Mouse (Mus musculus): ENCODE results near the gene Ihh.

Ihh gene

GRCm38 (mm10) chr1:74941651-74942360, 9.7 kb downstream of the Ihh start:
- DNase-seq: no peak

- DNase-seq: no peak
Measured at GRCm38 (mm10) chr1:74939762-74940161, 11.7 kb downstream of the Ihh start.

DNA sequence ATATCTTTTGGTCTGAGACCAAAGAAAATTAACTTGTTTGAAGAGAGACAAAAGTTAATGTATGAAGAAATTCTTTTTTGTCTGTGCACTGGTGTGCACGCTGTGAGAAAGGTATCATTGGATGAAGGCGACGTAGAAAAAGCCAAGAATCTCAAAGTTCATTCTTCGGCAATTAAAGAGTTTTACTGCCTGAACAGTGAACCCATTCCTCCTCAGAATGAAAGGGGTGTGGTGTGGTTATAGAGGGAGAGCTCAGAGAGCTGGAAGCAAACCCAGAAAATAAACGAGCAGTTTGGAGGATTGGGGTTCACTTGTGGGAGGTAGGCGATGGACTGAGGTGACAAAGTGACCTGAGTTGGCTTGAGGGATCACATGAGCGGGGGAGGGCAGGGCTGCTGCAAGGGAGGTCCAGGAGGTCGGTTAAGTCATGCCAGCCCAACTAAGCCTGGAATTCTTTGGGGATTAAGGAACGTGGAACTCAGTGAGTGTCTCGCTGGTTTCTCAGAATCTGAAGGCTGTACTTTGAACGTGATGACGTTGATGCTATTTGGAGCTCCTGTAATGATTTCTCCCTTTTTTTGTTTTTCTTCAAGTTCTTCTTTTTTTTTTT, 15.1 kb downstream of the Ihh start:
- DNase-seq: no peak

GRCm38 (mm10) chr1:74935402-74935801, 16.1 kb downstream of the Ihh start, which contains the start of gene Cfap65:
Cfap65 (minus strand) TSS chr1:74935599.
- DNase-seq: peak; percentile 65 to 81

- DNase-seq: no peak
Measured at GRCm38 (mm10) chr1:74927621-74928296, 23.7 kb downstream of the Ihh start.

DNA sequence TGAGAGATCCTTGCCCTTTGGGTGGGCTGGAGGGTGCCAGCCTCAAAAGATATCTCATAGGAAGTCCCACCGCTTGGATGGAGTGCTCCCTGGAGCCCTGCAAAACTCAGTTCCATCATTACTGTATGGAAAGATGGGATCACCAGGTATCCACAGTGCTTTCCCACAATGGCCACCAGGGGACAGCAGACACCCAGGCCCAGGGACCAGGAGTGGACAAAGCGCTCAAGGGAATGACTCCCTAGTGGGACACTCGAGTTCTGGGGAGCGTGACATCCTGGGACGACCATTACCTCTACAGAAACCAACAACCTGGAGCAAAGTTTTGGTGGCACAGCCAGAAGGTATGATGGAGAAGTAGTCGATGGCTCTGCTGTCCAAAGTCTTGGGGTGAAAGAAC, 24.8 kb downstream of the Ihh start:
- peak; percentile 51 to 66 for DNase-seq

DNA sequence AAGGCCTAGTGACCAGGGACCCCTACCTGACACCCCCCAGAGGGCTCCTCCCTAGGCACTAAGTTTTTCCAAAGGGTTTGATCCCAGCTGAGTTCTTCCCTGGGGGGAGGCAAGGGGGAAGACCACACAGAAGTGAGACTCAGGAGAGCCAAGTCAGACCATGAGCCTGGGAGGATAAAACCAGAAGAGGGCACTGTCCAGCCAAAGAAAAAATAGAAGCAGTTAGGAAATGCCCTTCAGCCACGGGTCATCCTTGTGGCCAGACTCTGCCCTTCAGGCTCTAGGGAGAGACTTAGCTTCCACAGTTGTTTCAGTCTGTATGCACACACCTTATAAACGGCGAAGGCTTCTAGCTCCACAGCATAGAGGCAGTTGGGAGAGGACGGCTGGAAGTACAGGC, 27.0 kb downstream of the Ihh start:
- DNase-seq: no peak

- DNase-seq: peak in 1 of 2 experiments; percentile 25
Measured at GRCm38 (mm10) chr1:74915706-74916105, 35.8 kb downstream of the Ihh start.

DNA sequence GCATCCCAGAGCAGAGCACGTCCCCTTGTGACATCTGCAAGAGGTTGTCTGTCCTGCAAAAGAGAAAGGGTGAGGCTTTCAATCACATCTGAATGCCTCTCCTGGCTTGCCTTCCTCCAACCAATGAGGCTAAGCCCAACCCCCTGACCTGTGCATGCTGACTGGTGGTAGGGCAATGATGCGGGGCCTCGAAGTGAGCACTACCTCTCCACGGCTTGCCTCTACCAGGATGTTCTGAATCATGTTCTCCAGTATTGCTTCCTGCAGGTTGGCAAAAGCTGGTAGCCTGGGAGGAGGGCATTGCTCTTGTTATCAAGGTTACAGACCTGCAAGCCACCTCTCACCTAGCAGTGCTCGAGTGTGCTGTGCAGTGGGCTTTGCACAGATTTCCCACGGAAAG, 49.3 kb downstream of the Ihh start:
- no peak for DNase-seq

- DNase-seq: peak; percentile 67 to 85
Measured at GRCm38 (mm10) chr1:74901686-74902085, 49.8 kb downstream of the Ihh start.

- DNase-seq: peak; percentile 25 to 37
Measured at GRCm38 (mm10) chr1:74900341-74901285, 50.9 kb downstream of the Ihh start.

DNA sequence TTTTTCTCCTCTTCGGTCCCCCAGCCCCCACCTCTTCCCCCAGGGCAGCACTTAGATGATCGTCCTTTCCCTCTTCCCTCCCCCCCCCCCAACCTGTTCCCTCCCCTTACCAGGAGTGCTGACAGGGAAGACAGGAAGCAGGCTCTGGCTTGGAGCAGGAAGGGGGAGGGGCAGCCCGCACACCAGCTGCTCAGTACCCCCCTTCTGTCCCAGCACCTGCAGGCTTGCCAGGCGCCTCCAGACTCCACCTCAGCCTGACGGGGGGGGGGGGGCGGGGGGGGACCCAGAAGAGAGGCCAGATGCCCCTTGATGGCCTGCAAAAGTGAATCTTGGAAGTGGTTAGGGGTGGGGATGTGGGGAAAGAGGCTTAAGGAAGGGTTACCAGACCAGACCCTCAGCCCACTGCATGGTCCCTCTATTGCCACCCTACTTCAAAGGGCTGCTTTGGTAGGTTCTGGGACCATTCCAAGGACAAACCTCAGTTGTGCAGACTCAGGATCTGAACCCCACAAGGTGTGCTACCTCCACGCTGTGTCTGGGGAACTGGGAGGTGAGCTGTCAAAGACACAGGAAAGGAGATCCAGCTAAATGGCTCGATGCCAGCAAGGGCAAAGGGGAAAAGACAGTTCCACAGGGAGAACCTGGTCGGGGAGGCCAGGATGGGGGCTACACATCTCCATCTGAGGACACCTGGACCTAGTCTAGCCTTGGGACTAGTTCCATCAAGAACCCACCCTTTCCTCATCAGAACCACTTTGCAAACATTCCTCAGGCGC, 52.6 kb downstream of the Ihh start:
- no peak for DNase-seq

DNA sequence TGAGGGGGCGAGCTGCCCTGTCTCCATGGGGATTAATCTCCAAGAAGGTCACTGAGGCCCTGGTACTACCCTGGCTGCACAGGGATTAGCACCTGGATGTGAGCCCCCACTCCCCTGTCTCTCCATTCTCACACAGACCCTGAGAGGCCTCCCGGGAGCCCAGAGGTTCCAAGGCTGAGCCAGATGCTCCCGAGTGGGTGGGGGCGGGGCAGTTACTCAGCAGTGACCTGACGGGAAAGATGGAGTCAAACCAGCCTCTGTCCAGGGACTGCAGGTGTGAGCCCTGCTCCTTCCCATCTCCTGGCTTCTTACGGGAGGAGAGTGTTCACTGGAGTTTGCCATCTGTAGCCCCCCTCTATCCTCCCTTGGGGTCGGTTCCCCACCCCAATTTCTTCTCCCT, 53.5 kb downstream of the Ihh start:
- no peak for DNase-seq

All from cerebellum, postnatal 25 days (tissue).